Mouse (Mus musculus): Measurements from ENCODE around the gene Cacna1e.
A peak's percentile ranks its signal among the peaks of the same experiment; 100 is the strongest.

Gene Cacna1e

GRCm38 (mm10) chr1:154615759-154616158 is 268.5 kb downstream of the Cacna1e start:
- no peak for DNase-seq

GRCm38 (mm10) chr1:154608516-154608915 is 275.8 kb downstream of the Cacna1e start:
- no peak for DNase-seq

DNA sequence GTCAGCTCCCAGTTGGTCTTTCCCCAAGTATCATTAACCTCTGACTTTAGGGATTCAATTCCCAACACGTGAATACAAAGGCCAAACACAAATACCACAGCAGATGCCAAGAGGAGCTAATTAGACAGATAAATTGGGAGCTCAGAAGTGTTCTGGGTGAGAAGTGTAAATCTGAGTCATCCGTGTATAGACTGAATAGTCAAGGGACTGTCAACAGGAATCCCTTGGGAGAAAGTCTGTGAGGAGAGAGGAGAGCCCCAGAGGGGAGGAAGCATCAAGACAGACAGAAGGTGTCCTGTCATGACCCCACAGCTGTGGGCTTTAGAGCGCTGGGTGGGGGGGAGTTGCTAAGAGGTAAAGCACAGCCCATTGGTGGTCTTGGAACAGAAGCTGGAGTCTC is 276.9 kb downstream of the Cacna1e start:
- DNase-seq, result no peak

- peak; percentile 68 to 74 for DNase-seq
Measured at GRCm38 (mm10) chr1:154605601-154606000, 278.7 kb downstream of the Cacna1e start.

GRCm38 (mm10) chr1:154603781-154604180 is 280.5 kb downstream of the Cacna1e start:
- DNase-seq, result no peak

GRCm38 (mm10) chr1:154602531-154602930 is 281.8 kb downstream of the Cacna1e start:
- DNase-seq, result no peak

- no peak for DNase-seq
Measured at GRCm38 (mm10) chr1:154582516-154582915, 301.8 kb downstream of the Cacna1e start.

- no peak for DNase-seq
Measured at GRCm38 (mm10) chr1:154579929-154580328, 304.4 kb downstream of the Cacna1e start.

- no peak for DNase-seq
Measured at GRCm38 (mm10) chr1:154578748-154579147, 305.6 kb downstream of the Cacna1e start.

- no peak for DNase-seq
Measured at GRCm38 (mm10) chr1:154576418-154576817, 307.9 kb downstream of the Cacna1e start.

DNA sequence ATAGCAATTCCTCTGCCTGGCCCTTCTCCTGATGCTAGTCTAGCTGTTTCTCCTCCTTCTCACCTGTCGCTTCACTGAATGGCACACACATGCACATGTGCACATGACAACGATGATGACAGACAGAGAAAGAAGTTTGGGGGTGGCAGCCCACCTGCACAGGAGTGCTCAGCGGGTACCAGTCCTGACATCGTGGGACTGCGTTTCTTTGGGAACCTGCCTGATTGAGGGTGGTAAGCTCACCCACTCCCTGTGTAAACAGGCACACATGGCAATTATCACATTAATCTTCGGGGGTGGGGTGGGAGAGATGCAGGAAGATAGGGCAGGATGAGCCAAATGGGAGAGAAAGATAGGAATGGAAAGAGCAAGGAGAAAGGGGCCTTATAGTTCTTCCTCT is 318.3 kb downstream of the Cacna1e start:
- DNase-seq, result no peak

GRCm38 (mm10) chr1:154555811-154556210 is 328.5 kb downstream of the Cacna1e start:
- DNase-seq, result no peak

- no peak for DNase-seq
Measured at GRCm38 (mm10) chr1:154553132-154553531, 331.2 kb downstream of the Cacna1e start.

DNA sequence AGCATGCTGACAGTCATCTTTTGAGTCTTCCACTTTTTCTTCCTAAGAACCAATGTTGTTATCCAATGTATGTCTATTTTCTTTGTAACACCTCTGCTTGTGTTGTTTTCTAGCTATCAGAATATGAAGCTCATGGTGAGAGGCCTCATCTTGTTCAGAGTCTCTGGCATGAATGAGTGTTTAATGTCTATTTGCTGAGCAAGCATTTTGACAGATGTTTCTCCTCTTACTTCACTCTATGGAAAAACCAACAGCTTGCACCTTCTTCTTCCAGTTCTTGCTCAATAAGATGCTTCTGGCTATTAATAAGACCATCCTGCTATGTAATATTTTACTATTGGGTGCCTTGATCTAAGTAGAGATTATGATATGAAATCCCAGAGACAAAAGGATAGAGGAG is 346.9 kb downstream of the Cacna1e start:
- no peak for DNase-seq

- DNase-seq, result no peak
Measured at GRCm38 (mm10) chr1:154536763-154537162, 347.5 kb downstream of the Cacna1e start.

- DNase-seq, result no peak
Measured at GRCm38 (mm10) chr1:154532987-154533940, 351.0 kb downstream of the Cacna1e start.

- DNase-seq, result no peak
Measured at GRCm38 (mm10) chr1:154529666-154530065, 354.6 kb downstream of the Cacna1e start.

- DNase-seq, result no peak
Measured at GRCm38 (mm10) chr1:154528803-154529202, 355.5 kb downstream of the Cacna1e start.

- DNase-seq, result no peak
Measured at GRCm38 (mm10) chr1:154520715-154521114, 363.6 kb downstream of the Cacna1e start.

- no peak for DNase-seq
Measured at GRCm38 (mm10) chr1:154515350-154515749, 369.0 kb downstream of the Cacna1e start.

GRCm38 (mm10) chr1:154511736-154512135 is 372.6 kb downstream of the Cacna1e start:
- no peak for DNase-seq

DNA sequence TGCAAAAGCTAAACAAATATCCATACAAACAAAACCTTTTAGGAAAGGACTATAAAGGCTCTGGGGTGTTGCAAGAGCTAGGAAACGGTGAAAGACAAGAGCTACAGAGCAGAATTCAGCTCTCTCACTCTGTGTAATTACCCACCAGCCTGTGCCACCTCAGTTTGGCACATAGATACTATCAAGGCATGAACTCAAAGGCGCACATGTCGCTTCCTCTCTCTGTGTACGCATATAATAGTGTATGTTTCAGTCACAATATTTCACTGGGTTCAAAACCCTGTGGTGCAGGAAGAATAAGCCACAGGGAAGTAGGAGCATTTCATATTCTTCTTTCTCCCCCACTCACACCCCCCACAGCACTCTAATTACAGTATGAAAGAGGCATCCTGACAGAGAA is 380.3 kb downstream of the Cacna1e start:
- DNase-seq, result no peak

- DNase-seq, result no peak
Measured at GRCm38 (mm10) chr1:154500869-154501268, 383.4 kb downstream of the Cacna1e start.

GRCm38 (mm10) chr1:154500187-154500866 is 384.0 kb downstream of the Cacna1e start:
- peak; percentile 44 to 58 for DNase-seq

Data from cerebellum, postnatal 14 days (tissue).